Mouse (Mus musculus) common myeloid progenitor, adult 5-6 weeks (primary cell): ENCODE data around the gene Gpr137. TPM values are rescaled to one million over a fixed set of nuclear protein-coding genes. Genes with fewer than 3 reads are reported as not detected.

ENCODE experiments used
- ATAC-seq: replicated peaks from 2 replicates; pipeline ENCODE4 v1.8.0; 2016; ENCODE audit warnings: low read depth, mild to moderate bottlenecking, moderate TSS enrichment, inconsistent platforms; ENCODE audit not compliant: poor library complexity, severe bottlenecking
- total RNA-seq: library from RNA; stranded (forward); fragments of 200-1000, 187-1606 nt; gene quantifications from 2 replicates; pipeline ENCODE4 v1.2.3, GENCODE M21; 2017

The Gpr137 gene
- total RNA-seq, 1 experiment from 2014 or later, result 13.1 TPM

- no peak for ATAC-seq
These were observed 17.0 kb downstream of the Gpr137 start, which contains the start of gene Catsperz for GRCm38 (mm10) chr19:6925307-6925573. Gene Catsperz, minus strand, starts transcription at chr19:6925380.

DNA sequence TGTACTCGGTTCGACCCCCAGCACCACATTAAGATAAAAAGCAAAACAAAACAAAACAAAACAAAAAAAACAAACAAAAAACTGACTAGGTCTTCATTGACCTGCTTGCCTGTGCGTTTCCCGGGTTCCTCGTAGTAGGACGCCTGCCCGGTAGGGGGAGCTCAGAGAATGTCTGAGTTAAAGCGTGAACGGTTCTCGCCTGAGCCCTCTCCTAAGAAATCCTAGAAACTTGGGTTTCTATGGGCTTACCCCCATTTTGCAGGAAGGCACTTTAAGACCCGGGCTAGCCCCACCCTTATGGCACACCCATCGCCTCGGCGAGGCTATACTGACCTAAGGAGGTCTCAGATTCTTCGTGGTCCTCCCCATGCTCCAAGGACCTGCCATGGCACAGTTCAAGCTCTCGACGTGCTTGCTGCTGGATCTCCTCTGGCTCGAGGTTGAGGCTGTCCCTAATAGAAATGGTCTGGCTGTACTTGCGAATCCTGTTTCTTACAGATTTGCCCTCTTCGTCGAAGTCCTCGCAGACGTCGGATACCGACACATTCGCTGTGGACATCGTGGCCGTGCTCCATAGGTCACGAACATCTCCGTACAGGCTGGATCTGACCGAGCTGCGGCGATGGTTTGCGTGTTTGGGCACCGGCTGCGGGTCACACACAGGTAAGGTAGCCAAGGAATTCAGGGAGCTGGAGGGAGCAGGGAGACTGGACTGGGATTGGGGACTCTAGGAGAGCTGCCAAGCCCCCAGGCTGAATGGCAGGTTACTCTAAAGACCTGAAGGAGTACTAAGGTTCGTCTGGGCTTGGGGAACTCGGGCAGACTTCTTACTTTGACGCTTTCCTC is 17.6 kb downstream of the Gpr137 start:
- no peak for ATAC-seq

DNA sequence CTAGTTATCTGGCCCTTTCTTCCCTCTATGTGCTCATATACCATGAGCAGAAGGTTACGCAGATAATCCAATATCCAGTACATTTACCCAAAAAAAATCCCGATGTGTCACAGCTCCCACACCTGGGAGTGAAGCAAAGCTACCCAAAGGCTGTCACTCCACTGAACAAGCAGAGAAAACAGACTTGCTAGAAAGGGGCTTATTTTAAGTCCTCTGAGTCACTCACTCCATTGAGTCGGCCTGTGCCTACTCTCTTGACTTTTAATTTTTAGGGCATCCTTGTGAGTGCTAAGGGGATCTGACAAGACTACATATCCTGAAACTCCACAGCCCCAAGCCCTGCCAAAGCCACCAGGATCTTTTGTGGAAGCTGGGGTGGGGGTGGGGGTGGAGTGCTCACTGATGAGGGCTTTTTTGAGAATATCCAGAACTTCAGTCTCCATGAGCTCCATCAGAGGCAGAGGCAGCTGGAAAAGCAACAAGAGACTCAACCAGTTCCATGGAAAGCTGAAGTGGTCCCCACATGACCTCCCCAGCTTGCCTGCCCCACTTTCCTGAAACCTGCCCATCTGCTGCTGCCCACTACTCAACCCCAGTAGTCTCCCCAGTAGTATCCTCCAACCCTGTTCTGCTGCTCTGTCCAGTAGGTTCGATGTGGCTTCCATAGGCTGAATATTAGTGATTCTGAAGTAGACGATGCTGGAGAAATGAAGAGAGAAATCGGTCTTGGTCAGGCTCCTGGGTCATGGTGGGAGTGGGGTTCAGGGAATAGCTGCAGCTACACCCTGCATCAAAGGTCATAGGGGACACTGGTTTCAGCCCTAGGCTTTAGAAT is 19.2 kb downstream of the Gpr137 start:
- no peak for ATAC-seq

GRCm38 (mm10) chr19:6921647-6922567 is 20.4 kb downstream of the Gpr137 start, which contains the start of gene Esrra:
Gene Esrra, minus strand, starts transcription at chr19:6921813.
- ATAC-seq, result peak; percentile 88

GRCm38 (mm10) chr19:6920741-6921636 is 21.3 kb downstream of the Gpr137 start:
- ATAC-seq, result no peak

- ATAC-seq, result no peak
These were observed 22.2 kb downstream of the Gpr137 start for GRCm38 (mm10) chr19:6919876-6920740.

DNA sequence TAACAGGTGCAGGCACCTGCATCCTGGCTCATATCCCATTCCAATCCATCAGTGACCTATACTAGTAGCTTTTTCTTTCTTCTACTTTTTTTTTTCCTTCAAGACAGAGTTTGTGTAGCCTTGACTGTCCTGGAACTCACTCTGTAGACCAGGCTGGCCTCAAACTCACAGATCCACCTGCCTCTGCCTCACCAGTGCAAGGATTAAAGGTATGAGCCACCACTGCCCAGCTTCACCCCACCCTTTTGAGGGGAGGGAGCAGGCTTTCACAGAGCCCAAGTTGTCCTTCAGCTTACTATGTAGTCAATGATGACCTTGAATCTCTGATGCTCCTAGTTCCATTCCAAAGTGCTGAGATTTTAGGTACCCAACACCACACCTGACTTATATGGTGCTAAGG is 22.8 kb downstream of the Gpr137 start:
- no peak for ATAC-seq

- no peak for ATAC-seq
These were observed 24.0 kb downstream of the Gpr137 start for GRCm38 (mm10) chr19:6918321-6918720.

DNA sequence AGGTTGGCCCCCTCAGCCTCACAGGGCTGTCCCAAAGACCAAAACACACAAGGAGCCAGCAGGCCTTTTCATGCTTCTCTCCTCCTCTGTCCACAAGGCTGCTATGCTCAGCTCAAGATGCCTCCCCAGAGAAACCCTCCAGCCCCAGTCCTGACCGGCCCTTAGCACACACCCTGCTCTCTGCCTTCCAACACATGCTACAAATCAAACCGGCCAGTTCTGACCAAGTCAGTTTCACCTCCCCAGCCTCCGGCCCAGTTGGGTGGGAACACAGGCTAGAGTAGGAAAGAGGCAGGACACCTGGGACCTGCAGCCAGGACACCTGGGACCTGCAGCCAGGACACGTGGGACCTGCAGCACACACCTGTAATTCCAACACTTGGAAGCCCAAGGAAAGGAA is 25.8 kb downstream of the Gpr137 start:
- ATAC-seq, result no peak

DNA sequence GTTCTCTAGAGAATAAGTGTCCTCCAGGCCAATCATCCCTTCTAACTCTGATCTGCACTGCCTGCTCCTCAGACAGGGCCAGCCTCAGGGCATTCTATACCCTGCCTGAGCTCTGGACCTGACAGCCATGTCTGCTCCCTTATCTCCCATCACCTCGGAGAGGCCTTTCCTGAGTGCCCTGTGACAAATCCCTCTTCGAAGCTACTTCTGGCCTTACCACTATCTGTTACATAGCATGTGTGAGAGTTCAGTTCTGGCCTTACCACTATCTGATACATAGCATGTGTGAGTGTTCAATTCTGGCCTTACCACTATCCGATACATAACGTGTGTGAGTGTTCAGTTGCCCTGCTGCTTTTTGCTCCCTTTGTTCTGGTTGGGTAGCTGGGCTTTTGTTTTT is 27.0 kb downstream of the Gpr137 start:
- no peak for ATAC-seq

- ATAC-seq, result no peak
These were observed 27.7 kb downstream of the Gpr137 start for GRCm38 (mm10) chr19:6914540-6914939.

- no peak for ATAC-seq
These were observed 28.3 kb downstream of the Gpr137 start for GRCm38 (mm10) chr19:6913991-6914390.

DNA sequence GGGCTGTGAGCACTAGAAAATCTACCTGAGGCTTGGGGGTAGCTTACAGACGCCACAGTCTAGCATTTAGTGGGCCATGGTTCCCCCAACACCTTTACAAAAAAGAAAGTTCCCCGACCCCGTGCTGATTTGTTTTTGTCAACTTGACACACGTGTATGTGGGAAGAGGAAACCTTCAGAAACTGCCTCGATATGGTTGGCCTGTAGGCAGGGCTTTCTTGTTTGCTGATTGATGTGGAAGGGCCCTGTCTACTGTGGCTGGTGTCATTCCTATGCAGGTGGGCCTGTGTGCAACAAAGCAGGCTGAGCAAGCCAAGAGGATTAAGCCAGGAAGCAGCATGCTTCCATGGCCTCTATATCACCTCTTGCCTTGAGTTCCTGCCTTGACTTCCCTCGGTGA is 29.2 kb downstream of the Gpr137 start:
- ATAC-seq, result no peak

DNA sequence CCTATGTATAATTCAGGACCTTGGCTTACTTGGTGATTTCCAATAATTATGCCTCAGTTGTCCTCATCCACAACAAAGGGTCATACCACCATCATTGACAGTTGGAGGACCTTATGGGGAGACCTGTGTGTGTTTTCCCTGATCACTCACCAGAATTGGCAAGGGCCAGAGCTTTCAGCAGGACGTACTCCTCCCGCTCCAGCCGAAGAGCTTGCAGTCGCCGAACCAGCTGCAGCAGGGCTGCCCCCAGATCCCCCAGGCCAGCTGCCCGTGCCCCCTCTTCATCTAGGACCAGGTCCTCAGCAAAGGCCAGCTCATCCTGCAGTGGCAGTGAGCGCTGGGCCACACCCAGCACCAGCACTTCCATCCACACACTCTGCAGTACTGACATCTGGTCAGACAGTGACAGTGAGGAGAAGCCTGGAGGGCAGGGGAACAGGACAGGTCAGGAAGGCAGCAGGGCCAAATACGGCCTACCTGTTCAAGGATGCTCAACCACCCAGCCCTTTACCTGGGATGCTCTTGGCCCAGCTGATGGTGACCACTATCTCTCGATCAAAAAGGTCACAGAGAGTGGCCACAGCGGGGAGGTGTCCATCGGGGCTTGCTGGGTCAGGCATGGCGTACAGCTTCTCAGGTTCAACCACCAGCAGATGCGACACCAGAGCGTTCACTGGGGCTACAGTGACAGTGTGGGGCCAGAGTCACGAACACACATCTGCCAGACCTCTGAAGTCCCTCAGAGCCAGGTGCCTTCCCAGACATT is 29.9 kb downstream of the Gpr137 start:
- ATAC-seq, result no peak

- ATAC-seq, result no peak
These were observed 30.9 kb downstream of the Gpr137 start for GRCm38 (mm10) chr19:6911101-6912074.

DNA sequence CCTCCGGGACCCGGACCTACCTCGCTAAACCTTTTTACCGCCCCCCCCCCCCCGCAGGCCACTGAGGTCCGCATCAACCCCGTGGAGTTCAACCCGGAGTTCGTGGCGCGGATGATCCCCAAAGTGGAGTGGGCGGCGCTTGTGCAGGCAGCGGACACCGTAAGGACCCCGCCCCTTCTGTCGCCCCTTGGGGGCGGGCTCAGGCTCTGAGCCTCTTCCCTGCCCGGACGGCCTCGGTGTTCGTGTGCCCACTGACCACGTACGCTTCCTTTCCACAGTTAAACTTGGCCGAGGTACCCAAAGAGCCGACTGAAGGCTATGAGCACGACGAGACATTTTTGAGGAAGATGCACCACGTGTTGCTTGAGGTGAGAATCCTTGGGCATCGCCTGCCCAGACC is 32.0 kb downstream of the Gpr137 start:
- ATAC-seq, result peak; percentile 56
